Mouse (Mus musculus) liver, adult 2 months (tissue): Measurements from ENCODE around the gene Prpsap1.

Experiments
- CTCF ChIP-seq: fragments of 200-500 bp; IDR thresholded peaks from 2 replicates; pipeline ENCODE4 v1.5.1; 2011; ENCODE audit warnings: low read depth, low read length, control low read depth
- POLR2A ChIP-seq: fragments of 200-500 bp; IDR thresholded peaks from 2 replicates; pipeline ENCODE4 v1.6.1; 2011; ENCODE audit warnings: low read length, control low read depth; ENCODE audit not compliant: insufficient read depth; ENCODE audit errors: extremely low read depth

DNA sequence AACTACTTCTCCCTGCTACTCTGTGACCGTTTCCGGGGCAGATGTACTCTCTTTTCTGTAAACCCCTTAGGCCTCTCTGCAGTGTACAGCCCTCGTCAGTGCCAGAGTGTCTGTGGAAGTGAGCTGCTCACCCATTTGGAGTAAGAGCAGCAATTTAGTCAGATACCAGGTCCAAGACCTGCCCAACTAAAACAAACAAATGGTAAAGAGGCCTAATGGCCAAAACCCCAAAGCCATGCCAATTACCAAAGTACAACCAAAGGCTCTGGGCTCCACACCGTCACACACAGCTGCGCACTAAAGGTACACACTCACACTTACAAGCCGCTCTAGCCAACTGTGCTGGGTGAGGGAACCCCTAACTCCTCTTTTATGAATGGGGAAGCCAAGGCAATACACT lies 17.3 kb downstream of the Prpsap1 start:
- TF ChIP-seq CTCF (no peak), POLR2A (no peak)
